Mouse (Mus musculus) heart, embryonic 11.5 days (tissue): ENCODE results near the gene Aoc2. TPM values are rescaled to one million over a fixed set of nuclear protein-coding genes. Genes with fewer than 3 reads are reported as not detected.
"Not testable (repeated sequence)": the region's sequence is repeated elsewhere in the genome, so short reads cannot be mapped to it uniquely, and the experiment has no call there.

Experiments used
- ATAC-seq: fragments of 200-750 bp; cut with Nextera tagmentation; replicated peaks from 2 replicates; pipeline ENCODE4 v1.8.0; 2017; ENCODE audit warnings: moderate library complexity; ENCODE audit not compliant: insufficient number of reproducible peaks, low FRiP score, low TSS enrichment
- H3K27ac ChIP-seq: fragments of 300-500 bp; sonication (generic); 2 replicates; pipeline ENCODE4 v1.5.1; 2014; ENCODE audit warnings: mild to moderate bottlenecking, low read depth, low read length
- H3K27me3 ChIP-seq: fragments of 300-500 bp; sonication (generic); 2 replicates; pipeline ENCODE4 v1.6.1; 2014; ENCODE audit warnings: mild to moderate bottlenecking, low read length, mixed read lengths; ENCODE audit not compliant: control insufficient read depth, insufficient read depth
- H3K36me3 ChIP-seq: fragments of 300-500 bp; sonication (generic); 2 replicates; pipeline ENCODE4 v1.6.1; 2014; ENCODE audit warnings: mild to moderate bottlenecking, low read length, moderate library complexity, mixed read lengths; ENCODE audit not compliant: control insufficient read depth, insufficient read depth
- H3K4me1 ChIP-seq: fragments of 300-500 bp; sonication (generic); 2 replicates; pipeline ENCODE4 v1.6.1; 2014; ENCODE audit warnings: low read length; ENCODE audit not compliant: control insufficient read depth, insufficient read depth
- H3K4me2 ChIP-seq: fragments of 300-500 bp; sonication (generic); 2 replicates; pipeline ENCODE4 v1.6.1; 2014; ENCODE audit warnings: mild to moderate bottlenecking, moderate library complexity
- H3K4me3 ChIP-seq: fragments of 300-500 bp; sonication (generic); 2 replicates; pipeline ENCODE4 v1.5.1; 2014; ENCODE audit warnings: low read depth, low read length
- H3K9ac ChIP-seq: fragments of 300-500 bp; sonication (generic); 2 replicates; pipeline ENCODE4 v1.6.1; 2014; ENCODE audit warnings: mild to moderate bottlenecking, low read depth, low read length, moderate library complexity
- H3K9me3 ChIP-seq: fragments of 300-500 bp; sonication (generic); replicated peaks from 2 replicates; pipeline ENCODE4 v1.6.1; 2016; ENCODE audit warnings: low read length; ENCODE audit not compliant: control insufficient read depth
- WGBS: fragments of 180-500 bp; shearing (Covaris S2); extraction: QIAGEN DNeasy Blood & Tissue Kit; methylation state at CpG from one replicate; pipeline ENCODE4 v1.1.7; 2014; ENCODE audit not compliant: insufficient replicate concordance; 5-methylcytosine and 5-hydroxymethylcytosine counted together
- polyA plus RNA-seq: library from polyadenylated mRNA; unstranded; fragments of >200 nt; fragmentation: Nextera tagmentation; extraction: Ambion mirVana; gene quantifications from 2 replicates; pipeline ENCODE4 v1.2.1, GENCODE M21; 2014

Gene Aoc2
- polyA plus RNA-seq, 1 experiment from 2014 or later = 0.90 TPM

DNA sequence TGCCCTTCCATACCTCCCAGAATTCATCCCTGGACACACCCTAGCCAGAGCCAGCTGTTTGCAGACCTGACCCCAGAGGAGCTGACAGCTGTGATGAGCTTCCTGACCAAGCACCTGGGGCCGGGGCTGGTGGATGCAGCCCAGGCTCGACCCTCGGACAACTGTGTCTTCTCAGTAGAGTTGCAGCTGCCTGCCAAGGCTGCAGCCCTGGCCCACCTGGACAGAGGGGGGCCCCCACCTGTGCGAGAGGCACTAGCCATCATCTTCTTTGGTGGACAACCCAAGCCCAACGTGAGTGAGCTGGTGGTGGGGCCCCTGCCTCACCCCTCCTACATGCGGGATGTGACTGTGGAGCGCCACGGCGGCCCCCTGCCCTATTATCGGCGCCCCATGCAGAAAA lies 338 bp downstream of the Aoc2 start:
- H3K9ac ChIP-seq, H3K4me2 ChIP-seq, ATAC-seq, H3K9me3 ChIP-seq, H3K27ac ChIP-seq, H3K27me3 ChIP-seq, H3K4me1 ChIP-seq, H3K4me3 ChIP-seq: not testable (repeated sequence)
- peaks cover 25% of the 10 kb centered on the region for H3K36me3 ChIP-seq
- WGBS = 93% methylated on average over 11 of the region's 11 CpGs

DNA sequence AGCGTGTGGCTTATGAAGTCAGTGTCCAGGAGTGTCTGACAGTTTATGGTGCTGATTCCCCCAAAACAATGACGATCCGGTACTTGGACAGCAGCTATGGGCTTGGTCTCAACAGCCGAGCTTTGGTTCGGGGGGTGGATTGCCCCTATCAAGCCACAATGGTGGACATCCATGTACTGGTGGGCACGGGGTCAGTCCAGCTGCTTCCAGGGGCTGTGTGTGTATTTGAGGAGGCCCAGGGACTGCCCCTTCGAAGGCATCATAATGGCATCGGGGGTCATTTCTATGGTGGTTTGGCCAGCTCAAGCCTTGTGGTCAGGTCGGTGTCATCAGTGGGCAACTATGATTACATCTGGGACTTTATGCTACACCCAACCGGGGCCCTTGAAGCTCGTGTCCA lies 1.3 kb downstream of the Aoc2 start:
- H3K36me3 ChIP-seq = peaks cover 24% of the 10 kb centered on the region
- H3K27ac ChIP-seq = no peak overlapping the region
- H3K4me3 ChIP-seq = no peak overlapping the region
- 87% methylated on average over 11 of the region's 11 CpGs for WGBS
- 0 out of 2 replicates have a peak, but pooled peaks cover 4% of the 10 kb centered on the region for H3K4me1 ChIP-seq
- H3K9ac ChIP-seq = no peak overlapping the region
- H3K27me3 ChIP-seq = no peaks in the 10 kb centered on the region
- no peak for ATAC-seq
- H3K9me3 ChIP-seq = no peaks in the 10 kb centered on the region
- no peak overlapping the region for H3K4me2 ChIP-seq

GRCm38 (mm10) chr11:101327311-101327710 lies 2.4 kb downstream of the Aoc2 start:
- H3K4me2 ChIP-seq = no peak overlapping the region
- H3K27ac ChIP-seq = no peak overlapping the region
- no peaks in the 10 kb centered on the region for H3K9me3 ChIP-seq
- 0 out of 2 replicates have a peak, but pooled peaks cover 4% of the 10 kb centered on the region for H3K4me1 ChIP-seq
- no peak for ATAC-seq
- H3K9ac ChIP-seq = no peak overlapping the region
- no peak overlapping the region for H3K4me3 ChIP-seq
- H3K27me3 ChIP-seq = no peaks in the 10 kb centered on the region
- H3K36me3 ChIP-seq = peaks cover 13% of the 10 kb centered on the region
- WGBS = 55% methylated on average over 3 of the region's 3 CpGs

DNA sequence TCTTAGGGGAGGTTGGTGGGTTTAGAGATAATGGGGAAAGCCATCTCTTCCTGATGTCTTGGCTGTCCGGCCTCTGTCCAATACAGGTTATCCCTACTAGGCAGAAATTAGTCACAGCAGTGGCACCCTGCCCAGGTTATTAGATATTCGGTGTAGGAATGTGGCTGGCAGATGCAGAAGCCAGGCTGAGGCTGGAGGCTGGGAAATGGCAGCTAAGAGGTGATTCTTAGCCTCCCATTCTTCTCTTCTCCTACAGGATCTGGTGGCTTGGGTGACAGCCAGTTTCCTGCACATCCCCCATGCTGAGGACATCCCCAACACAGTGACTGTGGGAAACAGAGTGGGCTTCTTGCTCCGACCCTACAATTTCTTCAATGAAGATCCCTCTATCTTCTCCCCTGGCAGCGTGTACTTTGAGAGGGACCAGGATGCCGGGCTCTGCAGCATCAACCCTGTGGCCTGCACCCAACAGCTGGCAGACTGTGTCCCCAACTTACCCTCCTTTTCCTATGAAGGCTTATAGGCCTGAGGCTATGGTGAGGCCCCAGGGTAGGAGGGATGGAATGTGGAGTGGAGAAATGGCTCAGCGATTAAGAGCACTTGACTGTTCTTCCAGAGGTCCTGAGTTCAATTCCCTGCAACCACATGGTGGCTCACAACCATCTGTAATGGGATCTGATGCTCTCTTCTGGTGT lies 4.2 kb downstream of the Aoc2 start:
- no peaks in the 10 kb centered on the region for H3K9me3 ChIP-seq
- H3K4me3 ChIP-seq = no peak overlapping the region
- H3K27ac ChIP-seq = no peak overlapping the region
- H3K27me3 ChIP-seq = no peaks in the 10 kb centered on the region
- H3K9ac ChIP-seq = no peak overlapping the region
- H3K4me2 ChIP-seq = no peak overlapping the region
- H3K4me1 ChIP-seq = 0 out of 2 replicates have a peak, but pooled peaks cover 4% of the 10 kb centered on the region
- WGBS = 84% methylated on average over 6 of the region's 6 CpGs
- no peak for ATAC-seq
- H3K36me3 ChIP-seq = peaks cover 4% of the 10 kb centered on the region

DNA sequence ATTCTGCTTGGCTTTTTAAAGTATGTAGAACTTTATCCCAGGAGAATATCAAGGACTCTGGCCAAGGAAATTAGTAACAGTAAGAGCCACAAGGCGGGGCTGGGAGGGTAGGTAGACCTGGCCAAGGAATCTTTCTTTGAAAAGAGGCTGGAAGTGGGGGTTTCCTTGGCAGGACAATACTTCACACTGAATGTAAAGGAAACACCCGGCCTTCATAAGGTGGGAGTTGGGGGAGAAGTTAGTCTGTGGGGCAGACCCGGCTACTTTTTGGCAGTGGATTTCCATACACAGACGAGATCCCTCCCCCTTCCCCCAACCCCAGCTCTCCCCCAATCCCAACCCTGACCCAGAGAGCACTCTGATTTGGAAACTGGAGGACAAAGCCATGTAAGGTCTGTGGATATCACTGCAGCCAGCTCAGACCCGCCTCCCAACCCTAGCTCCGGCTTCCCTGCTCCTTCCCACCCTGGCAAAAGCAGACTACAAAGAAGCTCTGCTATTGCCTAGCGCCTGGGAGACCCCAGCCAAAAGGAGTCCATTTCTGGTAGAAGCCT lies 5.6 kb downstream of the Aoc2 start, which contains the start of gene Aoc3:
Gene Aoc3 (plus strand): TSS at position 235 of the 554 bp plus-strand sequence.
- Histone ChIP-seq H3K4me2 (no peak within 1 kb of the TSS), H3K4me3 (no peak within 1 kb of the TSS)
- no peak for ATAC-seq

DNA sequence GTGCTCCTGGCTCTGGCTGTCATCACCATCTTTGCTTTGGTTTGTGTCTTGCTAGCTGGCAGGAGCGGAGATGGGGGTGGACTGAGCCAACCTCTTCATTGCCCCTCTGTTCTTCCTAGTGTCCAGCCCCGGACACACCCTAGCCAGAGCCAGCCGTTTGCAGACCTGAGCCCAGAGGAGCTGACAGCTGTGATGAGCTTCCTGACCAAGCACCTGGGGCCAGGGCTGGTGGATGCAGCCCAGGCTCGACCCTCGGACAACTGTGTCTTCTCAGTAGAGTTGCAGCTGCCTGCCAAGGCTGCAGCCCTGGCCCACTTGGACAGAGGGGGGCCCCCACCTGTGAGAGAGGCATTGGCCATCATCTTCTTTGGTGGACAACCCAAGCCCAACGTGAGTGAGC lies 6.1 kb downstream of the Aoc2 start:
- not testable (repeated sequence) for H3K4me2 ChIP-seq, H3K27ac ChIP-seq, H3K36me3 ChIP-seq, H3K9me3 ChIP-seq, H3K9ac ChIP-seq, H3K27me3 ChIP-seq, H3K4me3 ChIP-seq, H3K4me1 ChIP-seq
- WGBS = 73% methylated on average over 6 of the region's 6 CpGs
- ATAC-seq = 0 out of 2 replicates have a peak, but pooled peaks have one; percentile 29

More for the DNA sequence above, 5.6 kb downstream of the Aoc2 start, which contains the start of gene Aoc3:
- WGBS = 56% methylated on average over 7 of the region's 7 CpGs
- H3K27me3 ChIP-seq = no peaks in the 10 kb centered on the region
- no peaks in the 10 kb centered on the region for H3K9me3 ChIP-seq
- H3K36me3 ChIP-seq = peaks cover 3% of the 10 kb centered on the region
- 0 out of 2 replicates have a peak within 1 kb of the TSS, but pooled peaks have one; percentile 16 for H3K9ac ChIP-seq
- 0 out of 2 replicates have a peak, but pooled peaks cover 7% of the 10 kb centered on the region for H3K4me1 ChIP-seq
- H3K27ac ChIP-seq = no peak within 1 kb of the TSS

DNA sequence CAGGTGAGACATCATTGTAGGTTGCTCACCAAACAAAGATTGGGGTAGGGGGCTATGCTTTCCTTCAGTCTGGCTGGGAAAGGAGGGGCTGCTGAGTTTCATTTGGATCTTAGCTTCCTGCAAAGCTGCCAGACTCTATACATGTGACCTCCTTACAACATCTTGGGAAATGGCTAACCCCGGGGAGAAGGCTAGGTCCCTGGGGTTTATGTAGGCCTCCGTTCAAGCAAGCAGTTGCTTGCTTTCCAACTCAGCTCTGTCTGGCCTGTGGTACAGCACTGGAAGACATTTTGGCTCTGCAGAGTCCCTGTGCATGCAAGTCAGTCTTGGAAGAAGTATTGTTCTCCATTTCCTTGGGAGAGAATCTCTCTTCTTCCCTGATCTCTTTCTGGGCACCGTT lies 7.7 kb downstream of the Aoc2 start:
- Histone ChIP-seq H3K4me3 (no peak overlapping the region), H3K4me1 (peaks cover 8% of the 10 kb centered on the region; the same call in 1 of the 2 replicates), H3K36me3 (no peaks in the 10 kb centered on the region), H3K27ac (no peak overlapping the region), H3K4me2 (no peak overlapping the region), H3K9ac (no peak overlapping the region), H3K27me3 (no peaks in the 10 kb centered on the region), H3K9me3 (no peaks in the 10 kb centered on the region)
- no peak for ATAC-seq
- 79% methylated on average over 3 of the region's 3 CpGs for WGBS

DNA sequence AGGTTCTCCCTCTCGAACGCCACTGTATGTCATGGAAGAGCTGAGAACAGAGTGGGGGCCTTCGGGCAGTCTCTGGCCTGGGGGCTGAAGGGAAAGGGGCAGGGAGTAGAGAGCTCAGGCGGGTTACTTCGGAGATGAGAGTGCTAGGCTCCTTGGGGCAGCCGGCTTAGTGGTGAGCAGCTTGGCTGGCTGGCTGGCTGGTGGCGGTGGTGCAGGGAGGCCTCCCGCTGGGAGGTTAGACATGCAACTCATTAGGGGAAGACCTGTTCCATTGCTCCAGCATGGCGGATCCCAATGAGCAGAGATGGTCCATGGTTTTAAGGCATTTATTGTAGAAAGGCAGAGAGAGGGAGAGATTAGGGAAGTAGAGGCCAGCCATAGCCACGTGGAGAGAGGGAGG lies 9.2 kb downstream of the Aoc2 start:
- Histone ChIP-seq H3K4me3 (no peak overlapping the region), H3K9ac (no peak overlapping the region), H3K4me1 (peaks cover 14% of the 10 kb centered on the region), H3K27ac (no peak overlapping the region), H3K4me2 (no peak overlapping the region), H3K9me3 (no peaks in the 10 kb centered on the region), H3K36me3 (no peaks in the 10 kb centered on the region), H3K27me3 (no peaks in the 10 kb centered on the region)
- ATAC-seq = no peak
- WGBS = 46% methylated on average over 10 of the region's 10 CpGs
